Mouse (Mus musculus) G1E (cell line): ENCODE measurements at regions not wholly inside any gene's neighbourhood (a gene's known extent, or its start where the extent isn't known, plus 50 kb on each side); places are given as distances from the start of the nearest gene placed in this dataset.

ENCODE experiments used
- ATAC-seq: 2 replicates; pipeline ENCODE4 v1.8.0; 2016; ENCODE audit warnings: mild to moderate bottlenecking; ENCODE audit not compliant: insufficient number of reproducible peaks, poor library complexity, low FRiP score, severe bottlenecking; ENCODE audit errors: extremely low read depth
- DNase-seq: peaks from one replicate; pipeline ENCODE4 v3.0.0; 2012; ENCODE audit warnings: low spot score
- H3K27me3 ChIP-seq: 2 replicates; pipeline ENCODE4 v1.6.1; 2012; ENCODE audit warnings: mild to moderate bottlenecking, low read length, inconsistent platforms; ENCODE audit not compliant: insufficient read depth
- H3K36me3 ChIP-seq: replicated peaks from 2 replicates; pipeline ENCODE3; 2012; ENCODE audit warnings: mild to moderate bottlenecking, inconsistent platforms
- H3K4me1 ChIP-seq: 2 replicates; pipeline ENCODE4 v1.6.1; 2012; ENCODE audit warnings: low read depth, low read length, inconsistent platforms, mixed read lengths; ENCODE audit not compliant: insufficient read depth
- H3K4me3 ChIP-seq: 2 replicates; pipeline ENCODE4 v1.5.1; 2012; ENCODE audit warnings: low read depth, mild to moderate bottlenecking, inconsistent platforms, low read length, moderate library complexity, mixed read lengths
- H3K9me3 ChIP-seq: replicated peaks from 2 replicates; pipeline ENCODE4 v1.6.1; 2012; ENCODE audit warnings: inconsistent platforms
- CTCF ChIP-seq: IDR thresholded peaks from 2 replicates; pipeline ENCODE4 v1.5.1; 2012; ENCODE audit warnings: low read depth, low read length, inconsistent platforms, mixed read lengths
- GATA1 ChIP-seq: IDR thresholded peaks from 2 replicates; pipeline ENCODE4 v1.6.1; 2012; ENCODE audit warnings: borderline replicate concordance, low read length, inconsistent platforms, mixed read lengths
- GATA2 ChIP-seq: IDR thresholded peaks from 2 replicates; pipeline ENCODE4 v1.6.1; 2012; ENCODE audit warnings: low read depth, low read length, inconsistent platforms, borderline replicate concordance
- POLR2AphosphoS5 ChIP-seq: IDR thresholded peaks from 2 replicates; pipeline ENCODE4 v1.6.1; 2012; ENCODE audit warnings: low read depth, low read length, inconsistent platforms; ENCODE audit not compliant: insufficient replicate concordance
- TAL1 ChIP-seq: conservative IDR thresholded peaks from 2 replicates; pipeline ENCODE4 v1.6.1; 2012; ENCODE audit warnings: low read depth, low read length, inconsistent platforms, mixed read lengths

- no peak overlapping the region for H3K4me3 ChIP-seq
- no peak for TF ChIP-seq GATA2
- no peak for TF ChIP-seq POLR2AphosphoS5
- no peak for TF ChIP-seq CTCF
- no peak for TF ChIP-seq TAL1
- TF ChIP-seq GATA1: no peak
- no peaks in the 10 kb centered on the region for H3K27me3 ChIP-seq
- no peak for ATAC-seq
- no peaks in the 10 kb centered on the region for H3K36me3 ChIP-seq
- H3K9me3 ChIP-seq: peaks cover 9% of the 10 kb centered on the region
- no peaks in the 10 kb centered on the region for H3K4me1 ChIP-seq
- DNase-seq: no peak
These were observed 423.4 kb downstream of the Pros1 start for GRCm38 (mm10) chr16:63277556-63277955.

- DNase-seq (no peak), ATAC-seq (no peak)
- Histone ChIP-seq H3K9me3 (peaks cover 9% of the 10 kb centered on the region), H3K36me3 (no peaks in the 10 kb centered on the region), H3K4me1 (no peaks in the 10 kb centered on the region), H3K27me3 (no peaks in the 10 kb centered on the region), H3K4me3 (no peak overlapping the region)
- no peak for TF ChIP-seq CTCF
- no peak for TF ChIP-seq TAL1
- TF ChIP-seq POLR2AphosphoS5: no peak
- TF ChIP-seq GATA1: no peak
- no peak for TF ChIP-seq GATA2
These were observed 424.2 kb downstream of the Pros1 start for GRCm38 (mm10) chr16:63278259-63278697.

DNA sequence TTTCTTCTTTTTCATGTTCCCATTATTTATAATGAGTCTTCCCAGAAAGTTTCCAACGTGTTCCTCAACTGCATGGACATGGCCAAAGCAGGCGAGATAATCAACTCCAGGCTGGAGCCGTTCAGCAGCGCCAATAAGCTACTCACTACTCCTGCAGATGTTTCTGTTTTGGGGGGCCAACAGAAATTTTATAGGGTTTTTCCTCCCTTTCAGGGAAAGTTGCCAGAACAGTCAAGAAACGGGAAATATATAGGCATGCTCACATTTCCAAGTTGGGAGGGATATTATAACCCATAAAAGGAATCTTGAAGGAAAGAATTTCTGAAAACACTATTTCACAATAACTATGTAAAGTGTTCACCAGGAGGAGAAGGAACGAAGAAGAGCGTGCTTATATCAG lies 433.5 kb downstream of the Pros1 start:
- TF ChIP-seq POLR2AphosphoS5 (no peak), GATA1 (no peak), CTCF (no peak), GATA2 (no peak)
- Histone ChIP-seq H3K9me3 (no peaks in the 10 kb centered on the region), H3K36me3 (no peaks in the 10 kb centered on the region), H3K4me1 (no peaks in the 10 kb centered on the region), H3K4me3 (no peak overlapping the region), H3K27me3 (no peaks in the 10 kb centered on the region)
- no peak for DNase-seq
- ATAC-seq: no peak

- ATAC-seq: no peak
- H3K27me3 ChIP-seq: no peaks in the 10 kb centered on the region
- H3K36me3 ChIP-seq: no peaks in the 10 kb centered on the region
- TF ChIP-seq TAL1 (no peak), GATA2 (no peak), POLR2AphosphoS5 (no peak), GATA1 (no peak), CTCF (no peak)
- no peaks in the 10 kb centered on the region for H3K4me1 ChIP-seq
- peaks cover 4% of the 10 kb centered on the region; the same call in 1 of the 2 replicates for H3K9me3 ChIP-seq
- no peak overlapping the region for H3K4me3 ChIP-seq
- DNase-seq: no peak
These were observed 457.6 kb downstream of the Pros1 start for GRCm38 (mm10) chr16:63311676-63312075.

GRCm38 (mm10) chr16:63313544-63313943 lies 459.4 kb downstream of the Pros1 start:
- DNase-seq (no peak), ATAC-seq (no peak)
- Histone ChIP-seq H3K36me3 (no peaks in the 10 kb centered on the region), H3K4me3 (no peak overlapping the region), H3K27me3 (no peaks in the 10 kb centered on the region), H3K9me3 (peaks cover 2% of the 10 kb centered on the region; the same call in 1 of the 2 replicates), H3K4me1 (no peaks in the 10 kb centered on the region)
- TF ChIP-seq CTCF (no peak), POLR2AphosphoS5 (no peak)

- Histone ChIP-seq H3K4me3 (no peak overlapping the region), H3K36me3 (no peaks in the 10 kb centered on the region), H3K27me3 (no peaks in the 10 kb centered on the region), H3K9me3 (peaks cover 2% of the 10 kb centered on the region; the same call in 1 of the 2 replicates), H3K4me1 (no peaks in the 10 kb centered on the region)
- TF ChIP-seq GATA2: no peak
- TF ChIP-seq TAL1: no peak
- no peak for TF ChIP-seq POLR2AphosphoS5
- TF ChIP-seq GATA1: no peak
- TF ChIP-seq CTCF: no peak
- DNase-seq (no peak), ATAC-seq (no peak)
These were observed 465.5 kb downstream of the Pros1 start for GRCm38 (mm10) chr16:63319602-63320001.

DNA sequence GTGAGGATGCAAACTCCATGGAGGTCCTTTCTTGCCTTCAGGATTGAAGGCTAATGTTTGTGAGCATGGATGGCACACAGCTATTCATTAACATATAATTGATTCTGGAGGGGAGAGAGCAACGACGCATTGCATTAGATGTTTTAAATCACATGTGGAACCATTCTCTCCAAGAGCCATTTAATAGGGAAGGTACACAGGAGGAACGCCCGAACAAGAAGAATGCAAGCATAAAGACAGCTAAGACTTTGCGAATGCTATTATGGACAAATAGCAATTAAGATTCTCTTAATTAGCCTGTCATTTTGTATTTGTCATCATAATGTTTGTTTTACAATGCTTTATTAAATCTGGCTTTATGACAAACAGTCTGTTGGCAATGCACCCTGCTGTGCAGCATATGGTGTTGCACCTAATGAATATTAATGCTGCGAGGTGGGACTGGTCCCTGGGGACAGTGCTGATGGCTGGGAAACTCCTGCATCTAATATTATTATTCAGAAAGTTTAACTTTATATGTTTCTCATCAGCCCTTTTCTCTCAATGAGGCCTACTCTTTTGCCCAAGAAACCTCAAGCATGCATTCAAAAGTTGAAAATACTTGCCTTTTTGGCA lies 497.5 kb downstream of the Pros1 start:
- no peak for DNase-seq
- no peak overlapping the region for H3K4me3 ChIP-seq
- no peak for ATAC-seq
- no peak for TF ChIP-seq GATA1
- no peak for TF ChIP-seq CTCF
- no peak for TF ChIP-seq GATA2
- TF ChIP-seq TAL1: no peak
- no peaks in the 10 kb centered on the region for H3K36me3 ChIP-seq
- H3K4me1 ChIP-seq: no peaks in the 10 kb centered on the region
- H3K9me3 ChIP-seq: no peaks in the 10 kb centered on the region; the same call in 1 of the 2 replicates
- no peaks in the 10 kb centered on the region for H3K27me3 ChIP-seq
